Mouse (Mus musculus) stomach, embryonic 15.5 days (tissue): Measurements from ENCODE around the gene Foxa2. TPM values are rescaled to one million over a fixed set of nuclear protein-coding genes. Genes with fewer than 3 reads are reported as not detected.

Experiments
- ATAC-seq: fragments of 200-750 bp; cut with Nextera tagmentation; 2 replicates; pipeline ENCODE4 v1.8.0; 2017; ENCODE audit warnings: low read depth, moderate number of reproducible peaks, moderate TSS enrichment; ENCODE audit not compliant: insufficient read depth, low FRiP score
- H3K27ac ChIP-seq: fragments of 300-500 bp; sonication (generic); 2 replicates; pipeline ENCODE4 v1.5.1; 2015; ENCODE audit warnings: mild to moderate bottlenecking, inconsistent platforms
- H3K27me3 ChIP-seq: fragments of 300-500 bp; sonication (generic); replicated peaks from 2 replicates; pipeline ENCODE4 v1.6.1; 2015; ENCODE audit warnings: inconsistent platforms
- H3K36me3 ChIP-seq: fragments of 300-500 bp; sonication (generic); 2 replicates; pipeline ENCODE4 v1.6.1; 2015; ENCODE audit warnings: inconsistent platforms
- H3K4me1 ChIP-seq: fragments of 300-500 bp; sonication (generic); 2 replicates; pipeline ENCODE4 v1.6.1; 2015; ENCODE audit warnings: inconsistent platforms
- H3K4me2 ChIP-seq: fragments of 300-500 bp; sonication (generic); 2 replicates; pipeline ENCODE4 v1.6.1; 2015; ENCODE audit warnings: mild to moderate bottlenecking, inconsistent platforms
- H3K4me3 ChIP-seq: fragments of 300-500 bp; sonication (generic); replicated peaks from 2 replicates; pipeline ENCODE4 v1.5.1; 2015; ENCODE audit warnings: inconsistent platforms
- H3K9ac ChIP-seq: fragments of 300-500 bp; sonication (generic); 2 replicates; pipeline ENCODE4 v1.6.1; 2015; ENCODE audit warnings: inconsistent platforms
- H3K9me3 ChIP-seq: fragments of 300-500 bp; sonication (generic); 2 replicates; pipeline ENCODE4 v1.6.1; 2016; ENCODE audit warnings: inconsistent platforms
- WGBS: fragments of 180-500 bp; shearing (Covaris S2); methylation state at CpG from one replicate; pipeline ENCODE4 v1.1.7; 2015; 5-methylcytosine and 5-hydroxymethylcytosine counted together
- polyA plus RNA-seq: library from polyadenylated mRNA; unstranded; fragments of >200 nt; fragmentation: Nextera tagmentation; extraction: Ambion mirVana; gene quantifications from 2 replicates; pipeline ENCODE4 v1.2.1, GENCODE M21; 2015

Gene Foxa2
- polyA plus RNA-seq, 1 experiment from 2014 or later = 13.0 TPM

DNA sequence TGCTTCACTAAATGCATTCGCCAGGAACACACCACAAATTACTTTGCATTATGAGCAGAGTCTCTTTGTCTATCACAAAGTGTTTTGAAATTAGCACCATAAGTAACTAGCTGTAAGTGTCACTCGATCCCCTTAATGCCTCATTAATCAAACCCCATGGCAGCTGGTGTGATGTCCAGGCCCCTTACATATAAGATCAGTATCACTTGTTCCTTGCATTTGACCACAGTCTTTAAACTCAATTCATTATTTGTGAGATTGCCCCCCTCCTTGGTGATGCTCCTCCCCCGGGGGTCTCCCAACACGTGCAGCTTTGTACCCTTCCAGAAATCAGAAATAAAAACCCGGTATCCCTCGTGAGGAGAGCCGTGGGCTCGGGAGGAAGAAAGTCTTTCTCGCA, 25.8 kb downstream of the Foxa2 start:
- no peak for ATAC-seq
- Histone ChIP-seq H3K27ac (no peak overlapping the region), H3K4me2 (no peak overlapping the region), H3K36me3 (no peaks in the 10 kb centered on the region), H3K9ac (no peak overlapping the region), H3K27me3 (no peaks in the 10 kb centered on the region), H3K4me3 (no peak overlapping the region), H3K4me1 (peaks cover 7% of the 10 kb centered on the region; the same call in 1 of the 2 replicates), H3K9me3 (no peaks in the 10 kb centered on the region)
- 39% methylated on average over 9 of the region's 9 CpGs for WGBS

DNA sequence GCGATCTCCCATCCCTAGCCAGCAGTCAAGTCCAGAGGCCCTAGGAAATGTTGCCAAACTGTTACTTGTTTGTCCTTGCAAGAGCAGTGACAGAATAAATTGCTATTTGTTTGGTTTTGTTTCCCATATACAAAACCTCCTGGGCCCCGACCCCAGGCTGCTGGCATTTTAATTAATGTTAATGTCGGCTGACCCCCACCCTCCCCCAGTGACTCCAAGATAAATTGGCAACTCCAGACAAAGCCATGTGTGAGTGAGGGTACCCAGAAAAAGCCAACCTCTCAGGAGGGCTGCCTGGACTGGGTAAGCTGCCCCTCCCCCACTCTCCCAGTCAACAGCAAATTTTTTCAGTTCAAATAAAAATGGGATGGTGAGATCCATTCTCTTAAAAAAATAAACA, 26.6 kb downstream of the Foxa2 start:
- H3K27me3 ChIP-seq = no peaks in the 10 kb centered on the region
- H3K27ac ChIP-seq = no peak overlapping the region
- peaks cover 7% of the 10 kb centered on the region; the same call in 1 of the 2 replicates for H3K4me1 ChIP-seq
- H3K4me2 ChIP-seq = no peak overlapping the region
- no peak overlapping the region for H3K9ac ChIP-seq
- ATAC-seq = no peak
- no peaks in the 10 kb centered on the region for H3K9me3 ChIP-seq
- H3K4me3 ChIP-seq = no peak overlapping the region
- 24% methylated on average over 3 of the region's 3 CpGs for WGBS
- no peaks in the 10 kb centered on the region for H3K36me3 ChIP-seq

DNA sequence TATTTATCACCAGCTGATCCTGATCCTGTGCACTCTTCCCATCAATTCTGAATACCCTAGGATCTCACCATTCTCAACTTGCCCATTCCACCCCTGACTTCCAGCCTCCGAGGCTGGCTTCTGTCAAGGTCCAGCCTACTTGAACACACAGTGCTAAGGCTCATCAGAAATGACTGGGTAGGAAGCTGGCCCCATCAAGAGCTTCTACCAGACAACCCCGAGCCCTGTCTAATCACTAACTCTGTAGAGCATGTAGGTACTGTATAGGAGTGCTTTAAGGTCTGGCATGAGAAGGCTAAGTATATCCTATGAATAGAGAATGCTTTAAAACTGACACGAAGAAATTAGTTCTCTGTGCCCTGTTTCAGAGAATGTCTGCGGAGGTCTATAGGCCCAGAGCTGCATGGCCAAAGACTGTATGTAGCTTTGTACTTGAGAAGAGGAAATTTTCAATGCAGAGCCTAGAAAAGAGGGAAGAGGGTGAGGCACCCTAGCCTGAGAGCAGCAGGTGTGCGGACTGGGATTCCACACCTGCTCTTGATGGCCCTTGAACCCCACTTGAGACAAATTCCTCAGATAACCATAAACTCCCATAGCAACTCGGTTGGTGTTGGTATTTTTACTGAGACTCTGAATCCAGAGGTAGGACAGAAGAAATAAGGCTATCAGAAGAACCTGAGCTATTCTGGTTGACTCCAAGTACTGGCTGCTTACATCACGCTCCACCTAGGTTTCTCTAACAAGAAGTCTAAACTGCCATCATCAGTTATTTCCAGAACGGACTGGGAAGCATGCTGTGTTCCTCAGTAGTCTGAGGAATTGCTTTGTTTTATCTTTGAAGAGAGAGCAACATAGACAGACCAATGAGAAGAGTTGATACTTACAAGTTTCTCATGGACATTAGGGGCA, 28.7 kb downstream of the Foxa2 start:
- WGBS = 78% methylated on average over 8 of the region's 8 CpGs
- Histone ChIP-seq H3K27me3 (no peaks in the 10 kb centered on the region), H3K4me2 (no peak overlapping the region), H3K36me3 (no peaks in the 10 kb centered on the region), H3K27ac (no peak overlapping the region), H3K4me1 (peaks cover 3% of the 10 kb centered on the region; the same call in 1 of the 2 replicates), H3K9me3 (no peaks in the 10 kb centered on the region), H3K4me3 (no peak overlapping the region), H3K9ac (no peak overlapping the region)
- no peak for ATAC-seq

DNA sequence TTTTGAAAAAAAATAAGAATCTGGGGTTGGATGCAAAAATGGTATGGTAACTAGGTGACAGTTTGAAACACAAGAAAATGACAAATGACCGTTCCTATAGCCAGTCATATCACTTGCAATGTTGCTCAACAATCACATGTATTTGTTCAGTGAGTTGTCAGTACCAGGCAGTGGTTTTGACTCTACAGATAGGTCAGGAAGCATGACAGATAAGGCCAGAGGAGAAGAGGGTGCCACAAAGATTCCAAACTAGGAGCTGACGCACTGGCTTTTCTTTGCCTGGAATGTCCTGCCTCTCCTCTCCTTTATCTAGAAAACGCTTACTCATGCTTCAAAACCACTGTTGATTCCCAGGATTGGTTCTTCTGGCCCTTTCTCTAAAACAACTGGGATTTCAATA, 33.4 kb downstream of the Foxa2 start:
- Histone ChIP-seq H3K27ac (0 out of 2 replicates have a peak overlapping the region, but pooled peaks have one; percentile 12), H3K9ac (no peak overlapping the region), H3K4me3 (no peak overlapping the region), H3K9me3 (no peaks in the 10 kb centered on the region), H3K36me3 (no peaks in the 10 kb centered on the region), H3K27me3 (no peaks in the 10 kb centered on the region), H3K4me2 (no peak overlapping the region), H3K4me1 (no peaks in the 10 kb centered on the region)
- no peak for ATAC-seq
- 60% methylated on average over 3 of the region's 3 CpGs for WGBS

DNA sequence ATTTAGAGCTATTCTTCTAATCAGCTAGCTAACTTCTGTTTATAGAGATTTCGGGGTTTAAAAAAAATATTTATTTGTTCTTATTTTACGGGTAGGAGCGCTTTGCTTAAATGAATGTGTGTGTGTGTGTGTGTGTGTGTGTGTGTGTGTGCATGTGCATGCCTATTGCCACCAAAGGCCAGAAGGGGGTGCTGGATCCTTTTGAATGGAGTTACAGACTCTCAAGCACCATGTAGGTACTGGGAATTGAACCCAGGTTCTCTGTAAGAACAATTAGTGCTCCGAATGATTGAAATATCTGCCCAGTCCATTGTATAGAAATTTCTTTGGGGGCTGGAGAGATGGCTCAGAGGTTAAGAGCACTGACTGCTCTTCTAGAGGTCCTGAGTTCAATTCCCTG, 37.7 kb downstream of the Foxa2 start:
- Histone ChIP-seq H3K9me3 (no peaks in the 10 kb centered on the region), H3K4me1 (no peaks in the 10 kb centered on the region), H3K4me2 (no peak overlapping the region), H3K4me3 (no peak overlapping the region), H3K27me3 (no peaks in the 10 kb centered on the region), H3K9ac (no peak overlapping the region), H3K36me3 (no peaks in the 10 kb centered on the region), H3K27ac (no peak overlapping the region)
- no peak for ATAC-seq
- 83% methylated on average over 4 of the region's 4 CpGs for WGBS

DNA sequence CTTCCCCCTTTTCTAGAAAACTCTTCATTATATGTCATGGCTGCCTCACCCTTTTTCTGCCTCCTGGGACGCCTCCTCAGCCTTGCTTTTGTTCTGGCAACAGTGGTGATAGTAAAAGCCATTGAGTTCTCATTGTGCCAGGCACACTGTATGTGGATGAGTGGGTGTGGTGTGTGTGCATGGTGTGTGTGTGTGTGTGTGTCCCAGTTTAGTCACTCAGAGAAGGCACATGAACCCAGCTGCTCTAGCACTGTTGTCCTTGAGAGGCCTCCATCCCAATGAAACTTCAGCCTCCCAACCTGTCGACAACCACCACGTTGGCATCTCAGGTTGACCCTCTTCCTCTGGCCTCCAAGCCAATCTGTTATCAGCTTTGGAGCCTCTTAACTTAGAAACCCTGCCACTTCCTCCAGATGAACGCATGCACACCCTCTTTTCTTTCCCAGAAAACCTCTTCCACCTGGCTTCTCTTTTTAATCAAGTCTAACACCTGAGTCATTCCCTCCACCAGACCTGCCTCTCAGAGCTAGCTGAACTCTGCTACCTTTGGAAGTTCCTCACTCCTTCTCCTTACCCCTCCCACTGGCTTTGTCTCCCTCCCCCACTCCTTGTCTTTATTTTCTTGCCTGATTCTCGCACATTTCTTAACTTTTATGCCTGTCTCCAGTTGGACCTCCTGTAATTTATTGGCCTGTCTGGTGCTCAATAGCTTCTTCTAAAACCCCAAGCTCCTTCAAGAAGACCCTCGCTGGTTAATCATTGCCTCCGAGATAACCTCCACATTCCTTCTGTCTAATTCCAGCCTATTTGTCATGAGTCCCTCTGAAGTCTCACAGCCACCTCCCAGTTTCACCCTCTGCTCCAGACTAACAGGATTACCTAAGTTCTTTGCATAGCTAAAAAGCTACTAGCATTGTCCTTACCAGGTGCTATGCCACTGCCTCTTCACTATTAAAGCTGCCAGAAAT, 41.9 kb downstream of the Foxa2 start:
- 36% methylated on average over 7 of the region's 7 CpGs for WGBS

DNA sequence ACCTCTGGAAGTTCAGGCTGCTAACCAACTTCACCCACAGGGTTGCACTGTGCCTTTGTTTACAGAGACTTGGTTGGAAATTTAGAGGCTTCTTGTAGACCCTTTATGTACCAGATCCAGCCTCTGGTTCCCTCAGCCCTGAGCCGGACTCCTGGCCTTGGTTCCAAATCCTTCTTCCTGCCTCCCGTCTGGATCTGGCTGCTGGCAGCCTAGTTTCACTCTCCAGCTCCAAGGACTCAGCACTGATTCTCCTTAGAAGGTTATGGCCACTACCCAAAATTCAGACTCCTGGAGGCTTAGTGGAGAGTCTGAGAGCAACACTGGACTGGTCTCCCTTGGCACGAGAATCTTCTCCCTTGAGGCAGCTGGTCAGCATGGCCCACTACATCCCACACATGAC, 43.3 kb downstream of the Foxa2 start:
- H3K4me1 ChIP-seq = no peaks in the 10 kb centered on the region
- no peaks in the 10 kb centered on the region for H3K36me3 ChIP-seq
- WGBS = 80% methylated on average over 3 of the region's 3 CpGs
- no peaks in the 10 kb centered on the region for H3K9me3 ChIP-seq
- H3K4me3 ChIP-seq = no peak overlapping the region
- H3K4me2 ChIP-seq = no peak overlapping the region
- H3K9ac ChIP-seq = no peak overlapping the region
- H3K27ac ChIP-seq = no peak overlapping the region
- H3K27me3 ChIP-seq = no peaks in the 10 kb centered on the region
- ATAC-seq = no peak

More for the DNA sequence above, 41.9 kb downstream of the Foxa2 start:
- H3K9ac ChIP-seq = no peak overlapping the region
- no peak overlapping the region for H3K4me3 ChIP-seq
- no peaks in the 10 kb centered on the region for H3K36me3 ChIP-seq
- H3K9me3 ChIP-seq = no peaks in the 10 kb centered on the region
- no peak overlapping the region for H3K4me2 ChIP-seq
- peak overlapping the region; percentile 79 for H3K27ac ChIP-seq
- ATAC-seq = peak; percentile 77
- no peaks in the 10 kb centered on the region for H3K4me1 ChIP-seq
- no peaks in the 10 kb centered on the region for H3K27me3 ChIP-seq

DNA sequence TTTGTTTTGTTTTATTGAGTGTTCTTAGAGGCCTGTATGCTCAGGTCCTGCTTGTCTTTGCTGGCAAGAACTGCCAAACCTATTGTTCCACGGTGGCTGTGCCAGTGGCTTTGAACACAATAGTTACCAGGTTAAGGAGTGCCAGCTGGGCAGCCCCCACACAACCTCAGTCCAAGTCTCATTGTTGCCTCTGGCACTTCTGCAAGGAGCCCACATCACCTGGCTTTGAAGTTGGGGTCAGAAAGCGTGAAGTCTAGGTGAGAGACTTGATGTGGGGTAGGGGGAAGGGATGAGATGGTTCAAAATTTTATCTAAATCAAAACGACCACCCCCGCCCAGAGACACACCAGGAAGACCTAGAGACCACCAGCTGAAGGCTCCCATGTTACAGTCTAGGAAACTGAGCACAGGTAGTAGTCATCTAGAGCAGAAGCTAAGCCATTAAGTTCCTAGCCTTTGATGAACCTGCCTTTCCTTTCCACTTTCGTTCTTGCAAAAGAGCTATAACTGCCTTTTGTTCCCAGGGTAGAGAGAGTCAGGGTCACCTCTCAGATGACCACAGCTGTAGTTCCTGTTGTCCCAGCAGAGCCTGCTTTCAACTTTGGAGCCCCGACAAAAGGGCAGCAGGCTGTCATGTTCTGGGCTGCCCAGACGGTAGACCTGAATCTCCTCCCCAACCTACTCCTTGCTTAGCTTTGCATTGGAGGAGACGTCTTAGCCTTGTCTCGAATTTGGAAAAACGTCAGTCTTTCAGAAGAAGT, 48.4 kb downstream of the Foxa2 start:
- Histone ChIP-seq H3K9me3 (no peaks in the 10 kb centered on the region), H3K4me1 (0 out of 2 replicates have a peak, but pooled peaks cover under 1% of the 10 kb centered on the region), H3K27ac (no peak overlapping the region), H3K36me3 (no peaks in the 10 kb centered on the region), H3K4me3 (no peak overlapping the region), H3K4me2 (no peak overlapping the region), H3K27me3 (no peaks in the 10 kb centered on the region), H3K9ac (no peak overlapping the region)
- ATAC-seq = no peak
- 73% methylated on average over 10 of the region's 10 CpGs for WGBS

DNA sequence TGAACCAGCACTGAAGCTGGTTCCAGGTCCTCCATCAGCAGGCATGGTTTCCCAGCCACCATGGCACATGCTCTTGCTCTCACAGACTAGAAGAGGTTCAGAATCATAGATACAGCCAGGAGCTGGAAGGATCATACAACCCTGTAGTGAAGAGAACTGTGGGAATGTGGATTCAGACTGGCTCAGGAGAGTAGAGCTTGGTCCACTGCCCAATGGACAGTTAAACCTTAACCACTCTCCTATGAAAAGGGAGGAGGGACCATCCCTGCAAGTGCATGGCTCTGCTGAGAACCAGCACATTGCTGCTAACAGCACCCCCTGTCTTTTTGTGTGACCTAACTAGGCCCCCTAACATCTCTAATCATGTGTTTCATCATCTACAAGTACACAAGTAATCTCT, 50.0 kb downstream of the Foxa2 start:
- Histone ChIP-seq H3K4me3 (no peak overlapping the region), H3K36me3 (no peaks in the 10 kb centered on the region)
- ATAC-seq = no peak

DNA sequence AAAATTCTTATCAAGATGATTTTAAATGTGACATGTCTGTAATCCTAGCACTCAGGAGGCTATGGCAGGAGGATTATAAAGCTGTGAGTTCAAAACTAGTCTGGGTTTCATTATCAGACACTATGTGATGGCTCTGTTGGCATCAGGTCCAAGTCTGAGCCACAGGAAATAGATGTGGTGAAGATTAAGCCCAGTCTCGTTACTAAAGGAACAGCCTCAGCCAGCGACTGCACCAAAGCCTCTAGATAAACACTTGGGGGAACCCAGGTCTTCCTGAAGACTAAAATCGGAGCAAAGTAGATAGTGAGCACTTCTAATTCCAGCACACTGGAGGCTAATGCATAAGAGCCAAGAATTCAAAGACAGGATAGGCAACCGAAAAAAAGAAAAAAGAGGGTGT, 52.9 kb downstream of the Foxa2 start:
- H3K9me3 ChIP-seq = no peaks in the 10 kb centered on the region
- no peak overlapping the region for H3K4me3 ChIP-seq
- 52% methylated on average over 4 of the region's 4 CpGs for WGBS
- no peak overlapping the region; the same call in 1 of the 2 replicates for H3K27ac ChIP-seq
- no peak for ATAC-seq
- H3K4me1 ChIP-seq = peaks cover 6% of the 10 kb centered on the region; the same call in 1 of the 2 replicates
- no peak overlapping the region for H3K9ac ChIP-seq
- no peaks in the 10 kb centered on the region for H3K27me3 ChIP-seq
- no peak overlapping the region for H3K4me2 ChIP-seq
- H3K36me3 ChIP-seq = no peaks in the 10 kb centered on the region

More for the DNA sequence above, 50.0 kb downstream of the Foxa2 start:
- no peak overlapping the region for H3K4me2 ChIP-seq
- no peaks in the 10 kb centered on the region for H3K27me3 ChIP-seq
- peaks cover 6% of the 10 kb centered on the region; the same call in 1 of the 2 replicates for H3K4me1 ChIP-seq
- no peak overlapping the region for H3K9ac ChIP-seq
- no peak overlapping the region for H3K27ac ChIP-seq
- H3K9me3 ChIP-seq = no peaks in the 10 kb centered on the region

DNA sequence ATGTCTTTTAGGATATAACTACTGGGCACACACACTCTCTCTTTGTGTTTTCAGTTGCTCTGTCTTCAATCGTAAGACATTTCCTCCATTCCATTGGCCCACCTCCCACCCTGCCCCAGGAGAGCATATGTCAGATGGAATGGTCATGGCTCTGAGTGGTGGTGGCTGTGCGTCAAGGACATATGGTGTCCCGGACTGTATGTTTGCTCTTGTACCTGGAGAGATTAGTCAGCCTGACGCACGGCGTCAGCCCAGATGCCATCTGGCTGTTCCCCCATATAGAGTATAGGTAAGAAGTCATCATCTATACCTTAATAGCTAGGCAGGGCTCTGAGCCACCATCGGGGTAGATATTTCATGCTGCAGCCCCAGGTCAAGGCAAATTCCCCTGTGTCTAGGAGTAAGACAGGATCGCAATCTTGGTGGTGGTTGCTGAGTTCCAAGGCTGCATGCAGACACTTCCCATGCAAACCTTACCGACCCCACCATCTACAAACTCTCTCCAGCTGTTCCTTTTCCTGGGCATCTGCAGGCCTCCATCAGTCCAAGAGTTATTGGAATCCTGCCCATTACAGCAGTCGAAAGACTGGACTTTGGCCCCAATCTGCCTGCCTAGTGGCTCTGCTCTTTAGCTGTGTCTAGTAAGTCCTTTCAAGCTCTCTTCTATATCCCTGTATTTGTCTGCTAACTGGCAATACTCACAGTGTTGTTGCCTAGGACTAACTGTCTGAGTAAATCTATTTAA, 53.7 kb downstream of the Foxa2 start:
- H3K27ac ChIP-seq = no peak overlapping the region; the same call in 1 of the 2 replicates
- WGBS = 63% methylated on average over 10 of the region's 10 CpGs
- ATAC-seq = peak; percentile 69
- no peak overlapping the region for H3K4me2 ChIP-seq
- H3K36me3 ChIP-seq = no peaks in the 10 kb centered on the region
- no peak overlapping the region for H3K4me3 ChIP-seq
- peaks cover 6% of the 10 kb centered on the region; the same call in 1 of the 2 replicates for H3K4me1 ChIP-seq
- H3K9ac ChIP-seq = no peak overlapping the region
- no peaks in the 10 kb centered on the region for H3K9me3 ChIP-seq
- no peaks in the 10 kb centered on the region for H3K27me3 ChIP-seq
